Mouse (Mus musculus) MEL (cell line): ENCODE data around the gene Nkiras2. TPM values are rescaled to one million over a fixed set of nuclear protein-coding genes. Genes with fewer than 3 reads are reported as not detected.

Experiments
- DNase-seq: peaks from one replicate; pipeline ENCODE4 v3.0.0; 2011; ENCODE audit warnings: low read depth, low spot score
- H3K27ac ChIP-seq: 2 replicates; pipeline ENCODE4 v1.5.1; 2012; ENCODE audit warnings: low read depth, mild to moderate bottlenecking, control low read depth, low read length, moderate library complexity; ENCODE audit not compliant: control insufficient read depth
- H3K27me3 ChIP-seq, 2 experiments: fragments of 150-350 bp in 1 of 2; sonication (generic) in 1 of 2; 2 replicates each; pipeline ENCODE4 v1.6.1; 2012; ENCODE audit warnings: low read length in 2 of 2, mild to moderate bottlenecking in 2 of 2, improper control_type of control experiment in 1 of 2, moderate library complexity in 1 of 2; ENCODE audit not compliant: insufficient read depth in 2 of 2, control insufficient read depth in 1 of 2
- H3K36me3 ChIP-seq, 2 experiments: 2 replicates each; pipeline ENCODE4 v1.6.1; 2012 to 2014; ENCODE audit warnings: low read length in 2 of 2, improper control_type of control experiment in 1 of 2, inconsistent platforms in 1 of 2, mild to moderate bottlenecking in 1 of 2; ENCODE audit not compliant: insufficient read depth in 2 of 2, control insufficient read depth in 1 of 2
- H3K4me1 ChIP-seq, 2 experiments: fragments of 150-350 bp in 1 of 2; sonication (generic) in 1 of 2; 2 replicates each; pipeline ENCODE4 v1.6.1; 2012; ENCODE audit warnings: low read length in 2 of 2, improper control_type of control experiment in 1 of 2, mild to moderate bottlenecking in 1 of 2; ENCODE audit not compliant: insufficient read depth in 2 of 2, control insufficient read depth in 1 of 2
- H3K4me3 ChIP-seq, 2 experiments: fragments of 150-350 bp in 1 of 2; sonication (generic) in 1 of 2; 2 replicates each; pipeline ENCODE4 v1.5.1; 2012; ENCODE audit warnings: low read depth in 2 of 2, low read length in 2 of 2, mild to moderate bottlenecking in 2 of 2, moderate library complexity in 2 of 2, control low read depth in 1 of 2, improper control_type of control experiment in 1 of 2; ENCODE audit not compliant: control insufficient read depth in 1 of 2, insufficient read depth in 1 of 2
- H3K79me2 ChIP-seq: 2 replicates; pipeline ENCODE4 v1.6.1; 2012; ENCODE audit warnings: mild to moderate bottlenecking, low read length, moderate library complexity; ENCODE audit not compliant: control insufficient read depth, poor library complexity, insufficient read depth
- H3K9ac ChIP-seq: 2 replicates; pipeline ENCODE4 v1.6.1; 2012; ENCODE audit warnings: low read depth, mild to moderate bottlenecking, control low read depth, low read length, moderate library complexity; ENCODE audit not compliant: control insufficient read depth, poor library complexity, severe bottlenecking
- H3K9me3 ChIP-seq: fragments of 150-350 bp; sonication (generic); replicated peaks from 2 replicates; pipeline ENCODE4 v1.6.1; 2012; ENCODE audit warnings: mild to moderate bottlenecking, low read length, improper control_type of control experiment, moderate library complexity; ENCODE audit not compliant: insufficient read depth
- BHLHE40 ChIP-seq: IDR thresholded peaks from 2 replicates; pipeline ENCODE4 v1.6.1; 2012; ENCODE audit warnings: low read depth, mild to moderate bottlenecking, inconsistent platforms, low read length, improper control_type of control experiment, borderline replicate concordance
- CHD1 ChIP-seq: IDR thresholded peaks from 2 replicates; pipeline ENCODE4 v1.6.1; 2012; ENCODE audit warnings: low read depth, mild to moderate bottlenecking, inconsistent platforms, low read length, improper control_type of control experiment
- E2F4 ChIP-seq: IDR thresholded peaks from 2 replicates; pipeline ENCODE4 v1.6.1; 2011; ENCODE audit warnings: low read depth, low read length, improper control_type of control experiment, borderline replicate concordance
- EP300 ChIP-seq, 2 experiments: IDR thresholded peaks; 2 replicates each; pipeline ENCODE4 v1.6.1; 2011; ENCODE audit warnings: improper control_type of control experiment in 2 of 2, low read length in 2 of 2, low read depth in 1 of 2, mild to moderate bottlenecking in 1 of 2
- ETS1 ChIP-seq: IDR thresholded peaks from 2 replicates; pipeline ENCODE4 v1.6.1; 2012; ENCODE audit warnings: low read depth, mild to moderate bottlenecking, inconsistent platforms, low read length, improper control_type of control experiment, moderate library complexity
- HCFC1 ChIP-seq: IDR thresholded peaks from 2 replicates; pipeline ENCODE4 v1.6.1; 2012; ENCODE audit warnings: low read depth, mild to moderate bottlenecking, inconsistent platforms, low read length, improper control_type of control experiment, moderate library complexity
- JUND ChIP-seq: IDR thresholded peaks from 2 replicates; pipeline ENCODE4 v1.6.1; 2011; ENCODE audit warnings: low read depth, mild to moderate bottlenecking, improper control_type of control experiment, low read length
- KAT2A ChIP-seq: conservative IDR thresholded peaks from 2 replicates; pipeline ENCODE4 v1.6.1; 2012; ENCODE audit warnings: low read depth, low read length, improper control_type of control experiment, inconsistent platforms
- MAX ChIP-seq: IDR thresholded peaks from 2 replicates; pipeline ENCODE4 v1.6.1; 2011; ENCODE audit warnings: low read length, improper control_type of control experiment
- MAZ ChIP-seq: IDR thresholded peaks from 2 replicates; pipeline ENCODE4 v1.6.1; 2012; ENCODE audit warnings: low read depth, mild to moderate bottlenecking, inconsistent platforms, low read length, improper control_type of control experiment
- MEF2A ChIP-seq: IDR thresholded peaks from 2 replicates; pipeline ENCODE4 v1.6.1; 2014; ENCODE audit warnings: low read depth, mild to moderate bottlenecking, inconsistent platforms, low read length, improper control_type of control experiment; ENCODE audit not compliant: poor library complexity, insufficient replicate concordance, severe bottlenecking; ENCODE audit errors: extremely low read depth
- MYC ChIP-seq: IDR thresholded peaks from 2 replicates; pipeline ENCODE4 v1.6.1; 2011; ENCODE audit warnings: low read depth, mild to moderate bottlenecking, low read length, improper control_type of control experiment, moderate library complexity
- NRF1 ChIP-seq: IDR thresholded peaks from 2 replicates; pipeline ENCODE4 v1.6.1; 2014; ENCODE audit warnings: low read depth, mild to moderate bottlenecking, inconsistent platforms, low read length, improper control_type of control experiment, moderate library complexity; ENCODE audit not compliant: poor library complexity, insufficient read depth, severe bottlenecking
- POLR2A ChIP-seq, 2 experiments: IDR thresholded peaks; 2 replicates each; pipeline ENCODE4 v1.6.1; 2011 to 2012; ENCODE audit warnings: low read length in 2 of 2, mild to moderate bottlenecking in 2 of 2, control low read depth in 1 of 2, improper control_type of control experiment in 1 of 2, low read depth in 1 of 2, moderate library complexity in 1 of 2; ENCODE audit not compliant: control insufficient read depth in 1 of 2, insufficient read depth in 1 of 2, poor library complexity in 1 of 2
- POLR2AphosphoS2 ChIP-seq: IDR thresholded peaks from 2 replicates; pipeline ENCODE4 v1.6.1; 2011; ENCODE audit warnings: low read length, improper control_type of control experiment
- RAD21 ChIP-seq: IDR thresholded peaks from 2 replicates; pipeline ENCODE4 v1.6.1; 2011; ENCODE audit warnings: mild to moderate bottlenecking, low read depth, low read length, improper control_type of control experiment
- SIN3A ChIP-seq: IDR thresholded peaks from 2 replicates; pipeline ENCODE4 v1.6.1; 2012; ENCODE audit warnings: low read length, improper control_type of control experiment, inconsistent platforms
- SMC3 ChIP-seq: IDR thresholded peaks from 2 replicates; pipeline ENCODE4 v1.6.1; 2011; ENCODE audit warnings: low read depth, low read length, improper control_type of control experiment
- TAL1 ChIP-seq: IDR thresholded peaks from 2 replicates; pipeline ENCODE4 v1.6.1; 2012; ENCODE audit warnings: mild to moderate bottlenecking, inconsistent platforms, low read length, moderate library complexity, mixed read lengths
- TCF12 ChIP-seq: IDR thresholded peaks from 2 replicates; pipeline ENCODE4 v1.6.1; 2014; ENCODE audit warnings: low read depth, mild to moderate bottlenecking, inconsistent platforms, low read length, improper control_type of control experiment, moderate library complexity
- USF1 ChIP-seq: IDR thresholded peaks from 2 replicates; pipeline ENCODE4 v1.6.1; 2014; ENCODE audit warnings: low read depth, mild to moderate bottlenecking, inconsistent platforms, low read length, improper control_type of control experiment, moderate library complexity
- USF2 ChIP-seq, 2 experiments: IDR thresholded peaks; 2 replicates each; pipeline ENCODE4 v1.6.1; 2011 to 2012; ENCODE audit warnings: improper control_type of control experiment in 2 of 2, low read length in 2 of 2, borderline replicate concordance in 1 of 2, inconsistent platforms in 1 of 2, low read depth in 1 of 2, mild to moderate bottlenecking in 1 of 2; ENCODE audit not compliant: insufficient read depth in 1 of 2
- ZKSCAN1 ChIP-seq: IDR thresholded peaks from 2 replicates; pipeline ENCODE4 v1.6.1; 2012; ENCODE audit warnings: low read depth, mild to moderate bottlenecking, inconsistent platforms, low read length, improper control_type of control experiment, moderate library complexity
- ZNF384 ChIP-seq: IDR thresholded peaks from 2 replicates; pipeline ENCODE4 v1.6.1; 2012; ENCODE audit warnings: low read depth, mild to moderate bottlenecking, inconsistent platforms, low read length, improper control_type of control experiment
- polyA plus RNA-seq, 2 experiments: library from polyadenylated mRNA; stranded (reverse) in 1 of 2; unstranded in 1 of 2; fragments of >175 nt in 1 of 2; fragments of >200 nt in 1 of 2; gene quantifications; 2 replicates each; pipeline versions ENCODE4 v1.2.1 to v1.2.4; 2012; ENCODE audit warnings: low replicate concordance in 2 of 2, low read depth in 1 of 2; ENCODE audit not compliant: insufficient read length in 2 of 2, insufficient read depth in 1 of 2, missing spikeins in 1 of 2
- total RNA-seq: library from RNA; depleted of rRNA; stranded (reverse); fragments of 300-350 nt; gene quantifications from 2 replicates; pipeline ENCODE4 v1.2.3, GENCODE M21; 2012

Gene Nkiras2
- total and polyA plus RNA-seq, 3 experiments = 37.1 to 49.9 TPM; not detected in 1

GRCm38 (mm10) chr11:100575484-100575855 is 43.6 kb upstream of the Nkiras2 start:
- DNase-seq = no peak
- no peaks in the 10 kb centered on the region; the same call in 1 of the 2 replicates for H3K79me2 ChIP-seq
- H3K9me3 ChIP-seq = no peaks in the 10 kb centered on the region
- H3K4me1 ChIP-seq = peaks cover 2 to 11% of the 10 kb centered on the region in 2 experiments; a peak in 3 of 4 replicates
- no peaks in the 10 kb centered on the region for H3K27me3 ChIP-seq
- TF ChIP-seq POLR2AphosphoS2 (no peak), MEF2A (no peak), E2F4 (no peak), CHD1 (no peak), HCFC1 (no peak), MAX (no peak), BHLHE40 (no peak)
- peaks cover 0 to 4% of the 10 kb centered on the region in 2 experiments; a peak in 2 of 4 replicates for H3K36me3 ChIP-seq
- peak overlapping the region; percentile 69 for H3K9ac ChIP-seq
- H3K27ac ChIP-seq = peak overlapping the region; percentile 25
- peak overlapping the region; percentile 68 for H3K4me3 ChIP-seq

DNA sequence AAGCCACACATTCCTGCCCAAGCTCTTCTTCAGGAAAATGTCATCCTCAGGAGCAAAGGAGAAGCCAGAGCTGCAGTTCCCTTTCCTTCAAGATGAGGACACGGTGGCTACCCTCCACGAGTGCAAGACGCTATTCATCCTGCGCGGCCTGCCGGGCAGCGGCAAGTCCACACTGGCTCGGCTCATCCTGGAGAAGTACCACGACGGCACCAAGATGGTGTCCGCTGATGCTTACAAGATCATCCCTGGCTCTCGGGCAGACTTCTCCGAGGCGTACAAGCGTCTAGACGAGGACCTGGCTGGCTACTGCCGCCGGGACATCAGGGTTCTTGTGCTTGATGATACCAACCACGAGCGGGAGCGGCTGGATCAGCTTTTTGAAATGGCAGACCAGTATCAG is 42.8 kb upstream of the Nkiras2 start:
- Histone ChIP-seq H3K9ac (no peak overlapping the region), H3K79me2 (no peaks in the 10 kb centered on the region; the same call in 1 of the 2 replicates), H3K36me3 (peaks cover 0 to 4% of the 10 kb centered on the region in 2 experiments; a peak in 3 of 4 replicates), H3K27me3 (no peaks in the 10 kb centered on the region), H3K27ac (no peak overlapping the region), H3K9me3 (no peaks in the 10 kb centered on the region), H3K4me3 (no peak overlapping the region), H3K4me1 (peaks cover 2 to 6% of the 10 kb centered on the region in 2 experiments; a peak in 3 of 4 replicates)
- TF ChIP-seq ZKSCAN1 (no peak), SMC3 (no peak), USF2 (IDR thresholded peaks at IDR 0.05; ENCODE audit: borderline replicate concordance in 1 of 2, insufficient read depth in 1 of 2, low read depth in 1 of 2, low read length in 2 of 2) (no peak), MYC (no peak), SIN3A (no peak), MEF2A (no peak), POLR2A (IDR thresholded peaks at IDR 0.05; ENCODE audit: control insufficient read depth in 1 of 2, insufficient read depth in 1 of 2, low read depth in 1 of 2, low read length in 2 of 2, poor library complexity in 1 of 2) (no peak), MAZ (no peak), JUND (no peak), ETS1 (no peak), RAD21 (no peak), KAT2A (no peak), TAL1 (no peak), MAX (no peak), EP300 (IDR thresholded peaks at IDR 0.05; ENCODE audit: low read depth in 1 of 2, low read length in 2 of 2) (no peak), ZNF384 (no peak), NRF1 (no peak), USF1 (no peak), TCF12 (no peak)
- DNase-seq = no peak
